Mouse (Mus musculus): ENCODE measurements around the gene Zfp26. TPM values are rescaled to one million over a fixed set of nuclear protein-coding genes. Genes with fewer than 3 reads are reported as not detected.

Zfp26 gene
- 21.8 and 26.9 TPM in 2 replicates for polyA plus RNA-seq (2015; fragmentation: Nextera tagmentation; extraction: Ambion mirVana)

DNA sequence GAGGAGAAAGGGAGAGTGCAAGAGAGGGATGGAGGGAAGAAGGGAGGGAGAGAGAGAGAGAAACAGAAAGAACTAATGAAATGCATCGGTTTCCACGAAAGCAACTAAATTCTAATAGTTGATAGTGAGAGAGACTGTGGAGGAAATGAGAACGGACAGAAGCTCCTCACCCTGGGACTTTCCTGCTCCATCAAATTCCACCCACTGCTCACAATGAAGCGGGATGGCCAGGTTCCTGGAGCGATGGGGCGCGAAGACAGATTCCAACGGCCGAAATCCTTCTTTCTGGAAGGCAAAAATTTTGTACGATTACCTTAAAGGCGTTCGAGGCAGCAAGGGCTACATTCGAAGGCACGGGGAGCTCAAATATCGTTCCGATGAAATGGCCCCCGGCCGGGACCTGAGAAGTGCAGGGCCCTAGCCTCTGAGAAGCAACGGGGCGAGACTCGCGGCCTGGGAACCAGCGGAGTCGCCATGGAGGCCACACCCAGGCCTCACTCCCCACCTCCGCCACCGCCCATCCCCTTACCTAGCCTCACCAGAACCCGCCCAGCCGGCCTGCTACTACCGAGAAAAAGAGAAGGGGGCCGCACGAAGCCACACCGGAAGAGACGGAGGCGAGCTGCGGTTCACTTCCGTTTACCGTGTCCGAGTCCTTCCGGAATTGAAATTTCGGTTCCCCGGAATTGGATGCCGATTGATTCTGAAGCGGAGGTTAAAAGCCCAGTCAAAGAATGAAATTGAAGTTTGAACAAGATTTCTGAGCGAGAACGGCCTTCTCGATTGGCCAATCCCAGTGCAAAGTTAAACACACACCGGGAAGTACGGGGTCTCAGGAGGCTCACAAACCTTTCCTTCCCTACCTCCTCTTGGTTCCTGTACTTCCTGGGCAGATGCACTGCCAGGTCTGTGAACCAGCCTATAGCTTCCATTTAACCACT is at the start of gene Zfp26:
Gene Zfp26 (minus strand): TSS at position 786 of the 941 bp plus-strand sequence.
- Histone ChIP-seq H3K4me3 (replicated peaks; ENCODE audit: low read length) (peak within 1 kb of the TSS; percentile 88), H3K9ac (replicated peaks; ENCODE audit: low read depth, low read length) (peak within 1 kb of the TSS; percentile 93), H3K9me3 (ENCODE audit: control insufficient read depth, low read length) (no peaks in the 10 kb centered on the region), H3K4me1 (replicated peaks; ENCODE audit: control insufficient read depth, insufficient read depth, low read length) (peaks cover 16% of the 10 kb centered on the region), H3K27ac (ENCODE audit: low read length) (peak within 1 kb of the TSS; percentile 91), H3K27me3 (replicated peaks; ENCODE audit: control insufficient read depth, insufficient read depth, low read length) (no peaks in the 10 kb centered on the region), H3K36me3 (ENCODE audit: control insufficient read depth, insufficient read depth) (peaks cover 14% of the 10 kb centered on the region), H3K4me2 (ENCODE audit: low read length) (peak within 1 kb of the TSS; percentile 93)
- WGBS = under 1% methylated on average over 48 of the region's 48 CpGs
- peak; percentile 92 for ATAC-seq

DNA sequence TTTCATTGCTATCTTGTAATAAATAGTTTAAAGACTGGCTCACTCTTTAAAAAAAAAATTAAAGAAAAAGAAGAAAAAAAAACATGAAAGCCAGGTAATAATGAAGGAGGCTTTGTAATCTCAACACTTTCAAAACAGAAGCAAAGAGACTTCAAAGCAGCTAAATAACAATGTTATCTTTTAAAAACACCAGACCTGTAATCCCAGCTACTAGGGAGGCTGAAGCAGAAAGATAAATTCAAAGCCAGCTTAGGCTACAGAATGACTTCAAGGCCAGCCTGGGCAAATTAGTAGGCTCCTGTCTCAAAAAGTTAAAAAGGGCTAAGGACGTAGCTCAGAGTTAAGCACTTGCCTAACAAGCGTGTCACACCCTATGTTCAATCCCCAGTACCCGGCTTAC is 49.7 kb upstream of the Zfp26 start:
- no peak for ATAC-seq
- 79% methylated on average over 3 of the region's 3 CpGs for WGBS
- H3K9me3 ChIP-seq (ENCODE audit: control insufficient read depth, low read length) = no peaks in the 10 kb centered on the region
- no peak overlapping the region for H3K9ac ChIP-seq (replicated peaks; ENCODE audit: low read depth, low read length)
- no peak overlapping the region for H3K27ac ChIP-seq (ENCODE audit: low read length)
- H3K4me1 ChIP-seq (replicated peaks; ENCODE audit: control insufficient read depth, insufficient read depth, low read length) = peaks cover 4% of the 10 kb centered on the region; the same call in 1 of the 2 replicates
- H3K4me2 ChIP-seq (ENCODE audit: low read length) = no peak overlapping the region
- no peak overlapping the region for H3K4me3 ChIP-seq (replicated peaks; ENCODE audit: low read length)
- peaks cover 23% of the 10 kb centered on the region for H3K36me3 ChIP-seq (ENCODE audit: control insufficient read depth, insufficient read depth)
- no peaks in the 10 kb centered on the region for H3K27me3 ChIP-seq (replicated peaks; ENCODE audit: control insufficient read depth, insufficient read depth, low read length)

DNA sequence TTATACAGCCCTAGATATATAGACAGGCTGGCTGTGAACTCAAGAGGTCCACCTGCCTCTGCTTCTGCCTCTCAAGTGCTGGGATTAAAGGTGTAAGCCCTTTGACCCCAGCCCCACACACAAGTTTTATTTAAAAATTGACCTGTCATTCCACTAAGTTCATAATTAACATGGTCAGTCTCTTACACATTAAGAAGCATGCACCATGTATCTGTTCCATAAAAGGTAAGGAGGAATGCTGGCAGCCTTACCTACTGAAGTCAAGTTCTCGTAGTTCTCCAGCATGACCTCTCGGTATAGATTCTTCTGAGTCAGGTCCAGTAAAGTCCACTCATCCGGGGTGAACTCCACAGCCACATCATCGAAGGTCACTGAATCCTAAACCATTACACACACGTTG is 44.8 kb upstream of the Zfp26 start:
- ATAC-seq = no peak
- H3K4me2 ChIP-seq (ENCODE audit: low read length) = no peak overlapping the region
- no peaks in the 10 kb centered on the region for H3K27me3 ChIP-seq (replicated peaks; ENCODE audit: control insufficient read depth, insufficient read depth, low read length)
- no peak overlapping the region for H3K4me3 ChIP-seq (replicated peaks; ENCODE audit: low read length)
- peaks cover 60% of the 10 kb centered on the region for H3K36me3 ChIP-seq (ENCODE audit: control insufficient read depth, insufficient read depth)
- no peak overlapping the region for H3K27ac ChIP-seq (ENCODE audit: low read length)
- H3K9ac ChIP-seq (replicated peaks; ENCODE audit: low read depth, low read length) = no peak overlapping the region
- 95% methylated on average over 5 of the region's 5 CpGs for WGBS
- H3K4me1 ChIP-seq (replicated peaks; ENCODE audit: control insufficient read depth, insufficient read depth, low read length) = no peaks in the 10 kb centered on the region
- no peaks in the 10 kb centered on the region for H3K9me3 ChIP-seq (ENCODE audit: control insufficient read depth, low read length)

DNA sequence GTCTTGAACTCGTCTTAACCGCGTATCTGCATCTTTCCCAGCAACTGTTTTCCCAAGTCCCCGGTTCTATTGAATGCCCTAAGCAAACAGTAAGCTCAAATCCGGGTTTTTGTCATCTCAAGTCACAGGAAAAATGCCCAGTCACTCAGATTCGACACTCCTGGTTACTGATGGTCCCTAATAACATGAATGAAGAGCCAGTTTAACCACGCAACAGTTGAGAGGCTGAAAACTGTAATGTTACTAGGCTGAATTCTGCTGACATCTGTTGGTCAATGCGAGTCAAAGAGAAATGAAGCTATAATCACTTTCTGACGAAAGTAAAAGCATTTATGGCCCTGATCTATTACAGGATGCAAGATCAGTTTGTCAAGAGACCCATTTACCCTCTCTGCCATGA is 33.3 kb upstream of the Zfp26 start:
- Histone ChIP-seq H3K9me3 (ENCODE audit: control insufficient read depth, low read length) (no peaks in the 10 kb centered on the region), H3K36me3 (ENCODE audit: control insufficient read depth, insufficient read depth) (peaks cover 18% of the 10 kb centered on the region), H3K4me1 (replicated peaks; ENCODE audit: control insufficient read depth, insufficient read depth, low read length) (peaks cover 35% of the 10 kb centered on the region), H3K4me3 (replicated peaks; ENCODE audit: low read length) (peak overlapping the region; percentile 64), H3K9ac (replicated peaks; ENCODE audit: low read depth, low read length) (peak overlapping the region; percentile 86), H3K4me2 (ENCODE audit: low read length) (peak overlapping the region; percentile 84), H3K27ac (ENCODE audit: low read length) (peak overlapping the region; percentile 91), H3K27me3 (replicated peaks; ENCODE audit: control insufficient read depth, insufficient read depth, low read length) (no peaks in the 10 kb centered on the region)
- 7% methylated on average over 9 of the region's 9 CpGs for WGBS
- no peak for ATAC-seq

DNA sequence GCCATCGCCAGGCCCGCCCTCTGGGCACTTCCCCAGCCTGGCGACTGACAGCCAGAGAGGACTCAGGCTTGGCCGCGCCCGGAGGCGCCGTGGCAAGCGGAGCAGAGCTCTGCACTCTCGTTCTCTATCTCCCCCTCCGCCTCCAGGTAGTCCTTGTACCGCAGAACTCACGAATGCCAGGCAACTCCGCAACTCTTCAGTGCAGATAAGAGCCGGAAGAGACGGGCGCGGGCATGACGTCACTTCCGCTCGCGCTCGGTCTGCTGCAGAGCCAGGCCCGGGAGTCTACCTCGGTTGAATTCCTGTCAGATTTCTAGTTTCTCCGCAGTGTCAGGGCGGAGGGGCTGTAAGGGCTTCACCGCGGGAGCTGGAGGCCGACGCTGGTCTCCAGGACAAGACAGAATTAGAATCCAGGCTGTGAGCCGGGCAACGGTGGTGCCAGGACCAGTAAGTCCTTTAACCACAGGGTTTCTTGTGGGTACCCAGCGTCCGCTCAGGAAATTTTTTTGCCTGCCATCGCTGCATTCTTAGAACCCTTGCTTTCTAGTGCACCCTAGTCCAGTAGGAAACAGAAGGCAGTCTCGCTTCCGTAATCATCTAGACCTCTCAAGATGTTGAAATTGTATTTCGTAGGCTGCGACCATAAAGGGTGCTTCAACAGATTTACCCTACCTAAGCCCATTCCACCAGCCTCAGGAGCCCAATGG is 32.7 kb upstream of the Zfp26 start, which contains the start of gene Zfp426:
Gene Zfp426 (minus strand): TSS at position 220 of the 707 bp plus-strand sequence.
- Histone ChIP-seq H3K27ac (ENCODE audit: low read length) (peak within 1 kb of the TSS; percentile 91), H3K36me3 (ENCODE audit: control insufficient read depth, insufficient read depth) (peaks cover 13% of the 10 kb centered on the region), H3K4me3 (replicated peaks; ENCODE audit: low read length) (peak within 1 kb of the TSS; percentile 64), H3K9ac (replicated peaks; ENCODE audit: low read depth, low read length) (peak within 1 kb of the TSS; percentile 86), H3K27me3 (replicated peaks; ENCODE audit: control insufficient read depth, insufficient read depth, low read length) (no peaks in the 10 kb centered on the region), H3K4me1 (replicated peaks; ENCODE audit: control insufficient read depth, insufficient read depth, low read length) (peaks cover 35% of the 10 kb centered on the region), H3K9me3 (ENCODE audit: control insufficient read depth, low read length) (no peaks in the 10 kb centered on the region), H3K4me2 (ENCODE audit: low read length) (peak within 1 kb of the TSS; percentile 86)
- 1% methylated on average over 40 of the region's 40 CpGs for WGBS
- ATAC-seq = peak; percentile 98

DNA sequence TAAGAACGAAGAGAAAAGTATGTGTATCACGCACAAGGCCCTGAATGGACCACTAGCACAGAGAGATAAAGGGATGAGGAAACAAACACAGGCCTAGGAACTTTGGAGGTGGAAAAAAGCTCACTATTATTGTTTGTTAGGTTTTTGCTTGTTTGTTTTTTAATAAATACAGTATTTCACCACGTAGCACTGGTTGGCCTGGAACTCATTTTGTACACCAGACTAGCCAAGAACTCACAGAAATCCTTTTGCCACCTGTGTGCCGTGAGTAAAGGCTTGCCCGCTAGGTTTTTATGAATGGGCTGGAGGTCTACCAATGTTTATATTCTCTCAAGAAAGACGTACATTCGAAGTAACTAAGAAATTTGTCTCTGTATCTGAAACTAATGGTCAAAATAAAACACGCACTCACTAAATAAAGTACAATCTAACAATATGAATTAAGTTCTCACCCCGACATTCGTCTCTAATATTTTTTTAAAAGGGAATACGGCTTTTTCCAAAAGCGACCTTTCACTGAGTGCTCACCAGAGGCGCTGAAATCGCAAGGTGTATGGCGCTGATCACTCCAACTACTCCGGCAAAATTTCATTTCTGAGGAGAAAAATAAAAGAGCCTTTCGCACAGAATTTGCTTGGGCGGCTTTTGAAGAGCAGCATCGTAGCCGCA is 32.0 kb upstream of the Zfp26 start:
- Histone ChIP-seq H3K36me3 (ENCODE audit: control insufficient read depth, insufficient read depth) (peaks cover 9% of the 10 kb centered on the region), H3K9ac (replicated peaks; ENCODE audit: low read depth, low read length) (peak overlapping the region; percentile 86), H3K4me1 (replicated peaks; ENCODE audit: control insufficient read depth, insufficient read depth, low read length) (peaks cover 35% of the 10 kb centered on the region), H3K9me3 (ENCODE audit: control insufficient read depth, low read length) (no peaks in the 10 kb centered on the region), H3K27ac (ENCODE audit: low read length) (peak overlapping the region; percentile 91), H3K27me3 (replicated peaks; ENCODE audit: control insufficient read depth, insufficient read depth, low read length) (no peaks in the 10 kb centered on the region), H3K4me3 (replicated peaks; ENCODE audit: low read length) (peak overlapping the region; percentile 64), H3K4me2 (ENCODE audit: low read length) (peak overlapping the region; percentile 86)
- ATAC-seq = no peak
- 11% methylated on average over 20 of the region's 20 CpGs for WGBS

DNA sequence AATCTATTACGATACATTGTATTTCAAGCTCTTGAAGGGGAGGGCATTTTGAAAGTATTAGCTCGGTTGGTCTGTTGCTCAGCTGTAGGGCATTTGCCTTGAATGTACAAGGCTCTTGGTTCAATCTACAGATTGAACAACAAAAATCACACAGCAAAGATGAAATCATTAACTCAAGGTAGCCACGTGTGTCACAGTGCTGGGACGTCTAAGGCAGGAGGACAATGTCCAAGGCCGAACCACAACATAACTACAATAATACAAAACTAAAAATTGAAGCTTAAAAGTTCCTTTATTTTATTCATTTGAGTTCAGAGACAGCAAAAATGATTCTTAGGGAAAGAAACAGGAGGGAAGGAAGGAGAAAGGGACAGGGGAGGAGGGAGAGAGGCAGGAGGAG is 29.6 kb upstream of the Zfp26 start:
- 88% methylated on average over 5 of the region's 5 CpGs for WGBS
- H3K4me2 ChIP-seq (ENCODE audit: low read length) = no peak overlapping the region
- ATAC-seq = no peak

DNA sequence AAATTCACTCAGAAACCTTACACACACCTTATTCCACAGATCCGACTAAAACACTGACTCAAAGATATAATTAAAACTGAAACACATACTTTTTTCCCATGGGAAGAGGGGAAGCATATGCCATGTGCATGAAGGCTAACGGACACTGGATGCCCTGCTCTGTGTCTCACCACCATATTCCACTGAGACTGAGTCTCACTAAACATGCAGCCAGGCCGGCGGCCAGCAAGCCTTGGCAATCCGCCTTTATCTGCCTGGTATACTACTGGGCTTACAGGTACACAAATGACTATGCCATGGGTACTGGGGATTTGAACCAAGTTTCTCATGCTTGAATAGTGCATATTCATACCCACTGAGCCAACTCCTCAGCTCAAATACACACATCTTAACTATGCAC is 19.4 kb upstream of the Zfp26 start:
- H3K4me3 ChIP-seq (replicated peaks; ENCODE audit: low read length) = no peak overlapping the region
- H3K27me3 ChIP-seq (replicated peaks; ENCODE audit: control insufficient read depth, insufficient read depth, low read length) = no peaks in the 10 kb centered on the region
- no peaks in the 10 kb centered on the region for H3K4me1 ChIP-seq (replicated peaks; ENCODE audit: control insufficient read depth, insufficient read depth, low read length)
- no peaks in the 10 kb centered on the region for H3K9me3 ChIP-seq (ENCODE audit: control insufficient read depth, low read length)
- no peak overlapping the region for H3K27ac ChIP-seq (ENCODE audit: low read length)
- no peak for ATAC-seq
- WGBS = 83% methylated on average over 5 of the region's 5 CpGs
- H3K9ac ChIP-seq (replicated peaks; ENCODE audit: low read depth, low read length) = no peak overlapping the region
- H3K4me2 ChIP-seq (ENCODE audit: low read length) = no peak overlapping the region
- peaks cover 21% of the 10 kb centered on the region for H3K36me3 ChIP-seq (ENCODE audit: control insufficient read depth, insufficient read depth)

More for the DNA sequence above, 29.6 kb upstream of the Zfp26 start:
- Histone ChIP-seq H3K27me3 (replicated peaks; ENCODE audit: control insufficient read depth, insufficient read depth, low read length) (no peaks in the 10 kb centered on the region), H3K4me3 (replicated peaks; ENCODE audit: low read length) (no peak overlapping the region), H3K27ac (ENCODE audit: low read length) (no peak overlapping the region), H3K9me3 (ENCODE audit: control insufficient read depth, low read length) (no peaks in the 10 kb centered on the region), H3K36me3 (ENCODE audit: control insufficient read depth, insufficient read depth) (peaks cover 11% of the 10 kb centered on the region), H3K4me1 (replicated peaks; ENCODE audit: control insufficient read depth, insufficient read depth, low read length) (peaks cover 35% of the 10 kb centered on the region), H3K9ac (replicated peaks; ENCODE audit: low read depth, low read length) (no peak overlapping the region)

DNA sequence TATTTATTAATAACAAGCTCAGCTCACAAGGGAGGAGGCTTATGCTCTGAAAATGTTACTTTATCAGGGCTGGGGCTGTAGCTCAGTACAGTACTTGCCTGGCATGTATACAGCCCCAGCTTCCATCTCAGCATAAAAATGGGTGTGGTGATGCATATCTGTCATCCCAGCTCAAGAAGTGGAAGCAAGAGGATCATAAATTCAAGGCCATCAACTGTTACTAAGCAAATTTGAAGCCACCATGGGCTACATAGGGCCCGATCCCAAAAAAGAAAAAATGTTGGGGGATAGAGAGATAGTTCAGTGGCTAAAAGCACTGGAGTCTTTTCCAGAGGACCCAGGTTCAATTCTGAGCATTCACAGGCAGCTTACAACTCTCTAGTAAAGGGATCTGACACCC is 16.7 kb upstream of the Zfp26 start:
- WGBS = 85% methylated on average over 1 of the region's 1 CpGs
- Histone ChIP-seq H3K9ac (replicated peaks; ENCODE audit: low read depth, low read length) (no peak overlapping the region), H3K36me3 (ENCODE audit: control insufficient read depth, insufficient read depth) (peaks cover 29% of the 10 kb centered on the region), H3K27me3 (replicated peaks; ENCODE audit: control insufficient read depth, insufficient read depth, low read length) (no peaks in the 10 kb centered on the region), H3K9me3 (ENCODE audit: control insufficient read depth, low read length) (no peaks in the 10 kb centered on the region), H3K4me1 (replicated peaks; ENCODE audit: control insufficient read depth, insufficient read depth, low read length) (no peaks in the 10 kb centered on the region), H3K4me2 (ENCODE audit: low read length) (no peak overlapping the region), H3K27ac (ENCODE audit: low read length) (no peak overlapping the region), H3K4me3 (replicated peaks; ENCODE audit: low read length) (no peak overlapping the region)
- ATAC-seq = no peak

Measured in forebrain, embryonic 16.5 days (tissue).